Mouse (Mus musculus) testis, adult 2 months (tissue): ENCODE data around the gene Rad18. TPM values are rescaled to one million over a fixed set of nuclear protein-coding genes. Genes with fewer than 3 reads are reported as not detected.

ENCODE experiments used
- H3K27ac ChIP-seq: fragments of 200-500 bp; 2 replicates; pipeline ENCODE4 v1.5.1; 2012; ENCODE audit warnings: low read depth, low read length; ENCODE audit not compliant: control insufficient read depth, insufficient read depth
- H3K27me3 ChIP-seq: fragments of 200-500 bp; 2 replicates; pipeline ENCODE4 v1.6.1; 2012; ENCODE audit warnings: mild to moderate bottlenecking, low read length, moderate library complexity; ENCODE audit not compliant: control insufficient read depth, insufficient read depth
- H3K36me3 ChIP-seq: fragments of 200-500 bp; 2 replicates; pipeline ENCODE4 v1.6.1; 2012; ENCODE audit warnings: mild to moderate bottlenecking, low read length; ENCODE audit not compliant: control insufficient read depth, insufficient read depth
- H3K4me1 ChIP-seq: fragments of 200-500 bp; 2 replicates; pipeline ENCODE4 v1.6.1; 2012; ENCODE audit warnings: low read length; ENCODE audit not compliant: control insufficient read depth, insufficient read depth
- H3K4me3 ChIP-seq: fragments of 200-500 bp; 2 replicates; pipeline ENCODE4 v1.5.1; 2012; ENCODE audit warnings: low read depth, mild to moderate bottlenecking, low read length, moderate library complexity, mixed read lengths; ENCODE audit not compliant: control insufficient read depth
- CTCF ChIP-seq: fragments of 200-500 bp; IDR thresholded peaks from 2 replicates; pipeline ENCODE4 v1.5.1; 2012; ENCODE audit warnings: low read depth, mild to moderate bottlenecking, inconsistent platforms, low read length, moderate library complexity; ENCODE audit not compliant: control insufficient read depth, insufficient read depth, insufficient replicate concordance
- POLR2A ChIP-seq: fragments of 200-500 bp; IDR thresholded peaks from 2 replicates; pipeline ENCODE4 v1.6.1; 2012; ENCODE audit warnings: low read depth, mild to moderate bottlenecking, inconsistent platforms, low read length, moderate library complexity; ENCODE audit not compliant: control insufficient read depth
- polyA plus RNA-seq: library from polyadenylated mRNA; depleted of rRNA; stranded (reverse); fragments of >200 nt; gene quantifications from 2 replicates; pipeline ENCODE4 v1.2.3, GENCODE M21; 2012; rRNA removed

Gene Rad18
- polyA plus RNA-seq, 1 experiment: 24.1 TPM

DNA sequence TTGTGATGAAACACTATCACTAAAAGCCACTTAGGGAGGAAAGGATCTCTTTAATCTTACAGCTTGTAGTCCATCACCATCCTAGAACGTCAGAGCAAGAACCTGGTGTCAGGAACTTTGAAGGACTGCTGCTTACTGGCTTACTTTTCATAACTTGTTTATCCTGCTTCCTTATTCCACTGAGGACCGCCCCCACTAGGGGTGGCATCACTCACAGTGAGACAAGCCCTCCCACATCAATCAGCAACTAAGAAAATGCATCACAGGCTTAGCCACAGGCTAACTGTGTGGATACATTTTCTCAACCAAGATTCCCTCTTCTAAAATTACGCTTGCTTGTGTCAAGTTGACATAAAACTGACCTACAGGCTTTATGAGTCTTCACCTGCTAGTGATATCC is 121.9 kb downstream of the Rad18 start:
- H3K4me3 ChIP-seq: no peak overlapping the region
- H3K27ac ChIP-seq: no peak overlapping the region
- no peak for TF ChIP-seq CTCF
- TF ChIP-seq POLR2A: no peak
- no peaks in the 10 kb centered on the region for H3K27me3 ChIP-seq
- no peaks in the 10 kb centered on the region; the same call in 1 of the 2 replicates for H3K4me1 ChIP-seq
- H3K36me3 ChIP-seq: no peaks in the 10 kb centered on the region

DNA sequence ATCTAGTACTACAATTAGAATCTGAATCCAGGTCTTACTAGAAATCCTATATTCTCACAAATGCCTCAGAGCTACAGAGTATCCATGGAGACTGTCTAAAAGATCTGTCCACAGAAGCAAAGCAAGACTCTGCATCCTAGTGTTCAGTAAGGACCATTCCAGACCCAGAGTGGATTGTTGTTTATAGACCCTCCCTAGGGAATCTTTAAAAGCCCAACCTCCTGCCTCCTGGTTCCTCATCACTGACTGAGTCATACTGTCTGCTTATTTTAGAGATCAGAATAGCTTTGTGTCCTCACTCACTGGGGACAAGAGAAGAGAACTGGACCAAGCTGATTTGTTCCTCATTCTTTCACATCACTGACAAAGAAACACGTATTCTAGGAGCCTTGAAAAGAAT is 126.1 kb downstream of the Rad18 start:
- Histone ChIP-seq H3K4me1 (no peaks in the 10 kb centered on the region; the same call in 1 of the 2 replicates), H3K36me3 (no peaks in the 10 kb centered on the region), H3K27me3 (no peaks in the 10 kb centered on the region), H3K4me3 (no peak overlapping the region), H3K27ac (no peak overlapping the region)
- TF ChIP-seq POLR2A (no peak), CTCF (no peak)

Other genes starting within 250 kb of the Rad18 start
- gene Cav3, start 237.2 kb downstream of the Rad18 start, polyA plus RNA-seq: 0.14 and 0.17 TPM in 2 replicates
- 2.5 and 2.6 TPM in 2 replicates for gene Oxtr, start 206.7 kb downstream of the Rad18 start, polyA plus RNA-seq